Mouse (Mus musculus): ENCODE data around the gene Ggta1.

DNA sequence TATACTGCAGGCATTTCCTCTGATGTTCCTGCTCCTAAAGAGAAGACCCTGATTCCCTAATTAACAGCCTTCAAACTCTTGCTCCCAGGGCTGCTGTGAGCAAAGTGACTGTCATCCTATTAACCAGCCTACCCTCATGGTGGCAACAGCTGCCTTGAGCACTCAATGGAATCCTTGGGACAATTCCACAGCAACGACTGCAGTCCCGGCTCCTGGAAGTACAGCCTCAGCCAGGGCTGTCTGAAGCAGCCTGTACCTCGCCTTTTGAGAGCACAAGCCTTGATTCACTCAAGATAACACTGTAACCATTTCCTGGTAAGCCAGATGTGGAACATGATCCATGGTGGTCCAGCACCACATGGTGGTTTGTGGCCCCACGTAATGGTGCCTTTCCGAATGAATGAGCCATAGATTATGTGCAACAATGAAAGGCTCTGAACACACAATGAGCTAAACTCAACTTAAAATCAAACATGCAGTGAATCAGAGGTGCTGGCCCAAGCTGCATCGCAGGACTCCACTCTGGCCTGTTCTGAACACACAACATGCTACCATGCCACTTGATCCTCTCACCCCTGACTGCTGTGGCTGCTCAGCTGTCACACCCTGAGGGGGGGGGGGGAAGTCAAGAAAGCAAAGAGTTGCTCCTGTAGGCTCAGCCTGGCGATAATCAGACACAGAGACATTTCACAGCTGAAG is 14.7 kb downstream of the Ggta1 start:
- no peak for TF ChIP-seq EP300 (IDR thresholded peaks at IDR 0.05; ENCODE audit: low read depth)
- TF ChIP-seq CTCF (IDR thresholded peaks at IDR 0.05; ENCODE audit: low read depth) = no peak

Measured in heart, postnatal 0 days (tissue).